Mouse (Mus musculus): Measurements from ENCODE around the gene Vwf.

GRCm38 (mm10) chr6:125653416-125653815 lies 106.8 kb downstream of the Vwf start:
- no peak for TF ChIP-seq CTCF (IDR thresholded peaks at IDR 0.05; ENCODE audit: low read depth, low read length)
- TF ChIP-seq EP300 (IDR thresholded peaks at IDR 0.05; ENCODE audit: insufficient read depth, low read depth, low read length) = no peak
- no peak for TF ChIP-seq POLR2A (IDR thresholded peaks at IDR 0.05; ENCODE audit: insufficient read depth, low read length)

All from ES-Bruce4 (cell line).